Mouse (Mus musculus): ENCODE data around the gene Camta2. TPM values are rescaled to one million over a fixed set of nuclear protein-coding genes. Genes with fewer than 3 reads are reported as not detected.

Camta2 gene
- total RNA-seq (2021) = 10 to 100 TPM; 18.1 to 20.3 TPM
- long read RNA-seq, experiment 1, full-length matches to known transcripts = 7 of 19 reads
- long read RNA-seq, experiment 1, partial matches to known transcripts = 6 of 19 reads
- long read RNA-seq, experiment 1, other reads (novel, unspliced or antisense) = 6 of 19 reads
- long read RNA-seq, experiment 2, full-length matches to known transcripts = 9 of 45 reads
- long read RNA-seq, experiment 2, partial matches to known transcripts = 25 of 45 reads
- long read RNA-seq, experiment 2, other reads (novel, unspliced or antisense) = 11 of 45 reads

GRCm38 (mm10) chr11:70687601-70688199, at the start of gene Camta2:
Gene Camta2 (minus strand): TSS chr11:70688105.
- DNase-seq (ENCODE audit: low spot score in 2 of 2) = peak; percentile 80 to 91

DNA sequence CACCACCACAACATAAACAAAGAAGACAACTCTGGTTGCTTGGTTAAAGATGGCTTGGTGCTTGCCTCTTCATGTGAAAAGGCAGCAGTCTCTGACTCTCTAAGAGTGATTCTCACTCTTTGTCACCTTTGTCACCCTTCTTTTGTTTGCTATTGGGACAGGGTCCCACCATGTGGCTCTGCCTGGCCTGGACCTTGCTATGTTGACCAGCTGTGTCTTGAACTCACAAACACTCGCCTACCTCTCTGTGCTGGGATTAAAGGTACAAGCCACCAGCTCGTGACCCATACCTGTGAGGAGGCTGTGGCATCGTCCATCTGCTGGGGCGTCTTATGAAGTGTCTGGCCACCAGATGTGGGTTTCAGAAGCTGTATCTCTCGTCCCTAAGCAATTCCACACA, 45.4 kb upstream of the Camta2 start:
- no peak for DNase-seq (ENCODE audit: low spot score in 2 of 2)

GRCm38 (mm10) chr11:70731178-70731577, 43.3 kb upstream of the Camta2 start:
- DNase-seq (ENCODE audit: low spot score in 2 of 2) = no peak

DNA sequence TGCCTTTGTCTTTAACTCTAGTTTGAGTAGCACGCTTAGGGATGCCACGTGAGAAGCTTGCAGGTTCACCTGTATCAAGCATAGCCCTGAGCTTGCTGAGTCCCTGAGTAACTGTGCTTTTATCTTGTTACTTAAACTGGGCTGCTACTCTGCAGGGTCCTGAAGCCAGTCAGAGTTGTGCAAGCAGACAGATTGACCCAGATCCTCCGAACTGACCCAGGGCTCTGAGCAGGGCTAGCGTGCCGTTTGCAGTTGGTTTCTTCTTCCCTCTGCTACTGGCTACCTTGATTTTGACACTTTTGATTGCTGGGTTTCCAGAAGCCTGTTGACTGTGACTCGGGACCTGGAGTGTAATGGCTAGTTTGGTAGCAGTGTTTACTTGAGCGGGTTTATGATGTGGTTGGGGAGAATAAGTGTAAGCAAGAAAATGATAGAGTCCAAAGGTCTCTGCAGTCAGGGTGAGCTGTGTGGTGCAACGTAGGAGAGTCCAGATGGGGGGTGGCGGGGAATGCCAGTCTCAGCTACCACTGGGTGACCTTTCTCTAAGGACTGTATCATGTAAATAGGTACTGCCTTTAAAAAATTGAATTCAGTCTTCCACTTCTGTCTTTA, 42.6 kb upstream of the Camta2 start:
- DNase-seq (ENCODE audit: low spot score in 2 of 2) = no peak

DNA sequence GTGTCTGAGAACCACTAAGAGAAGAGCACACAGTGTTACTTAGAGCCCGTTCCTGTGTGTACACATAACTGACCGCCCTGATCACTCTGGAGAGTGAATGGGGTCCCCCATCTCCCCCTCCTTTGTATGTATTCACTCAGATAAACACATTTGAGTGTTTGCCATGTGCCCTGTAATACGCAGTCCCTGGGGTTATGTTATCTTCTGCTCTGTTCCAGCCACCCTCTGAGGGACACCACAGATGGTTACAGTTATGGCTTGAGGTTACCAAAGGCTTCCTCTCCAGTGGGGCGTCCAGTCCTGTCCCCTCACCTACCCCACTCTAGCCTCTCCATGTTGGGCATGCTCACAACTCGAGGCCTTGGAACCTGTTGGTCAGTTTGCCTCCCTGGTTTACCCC, 39.5 kb upstream of the Camta2 start:
- DNase-seq (ENCODE audit: low spot score in 2 of 2) = no peak

GRCm38 (mm10) chr11:70726585-70726984, 38.7 kb upstream of the Camta2 start:
- no peak for DNase-seq (ENCODE audit: low spot score in 2 of 2)

DNA sequence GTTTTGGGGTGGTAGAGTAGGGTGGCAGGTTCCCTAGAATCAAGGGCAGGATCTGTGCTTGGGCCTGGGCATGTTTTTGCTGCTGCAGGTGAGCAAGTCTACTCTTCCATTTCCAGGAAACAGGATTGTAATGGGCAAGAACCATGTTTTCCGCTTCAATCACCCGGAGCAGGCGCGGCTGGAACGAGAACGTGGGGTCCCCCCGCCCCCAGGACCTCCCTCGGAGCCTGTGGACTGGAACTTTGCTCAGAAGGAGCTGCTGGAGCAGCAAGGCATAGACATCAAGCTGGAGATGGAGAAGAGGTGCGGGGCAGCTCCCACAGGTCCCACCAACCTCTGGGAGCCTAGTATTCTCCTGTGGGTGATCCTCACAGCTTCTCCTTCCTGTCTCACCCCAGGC, 36.8 kb upstream of the Camta2 start:
- no peak for DNase-seq (ENCODE audit: low spot score in 2 of 2)

GRCm38 (mm10) chr11:70721072-70721471, 33.2 kb upstream of the Camta2 start:
- DNase-seq (ENCODE audit: low spot score in 2 of 2) = no peak

- no peak for DNase-seq (ENCODE audit: low spot score in 2 of 2)
Observed at GRCm38 (mm10) chr11:70720567-70720966, 32.7 kb upstream of the Camta2 start.

DNA sequence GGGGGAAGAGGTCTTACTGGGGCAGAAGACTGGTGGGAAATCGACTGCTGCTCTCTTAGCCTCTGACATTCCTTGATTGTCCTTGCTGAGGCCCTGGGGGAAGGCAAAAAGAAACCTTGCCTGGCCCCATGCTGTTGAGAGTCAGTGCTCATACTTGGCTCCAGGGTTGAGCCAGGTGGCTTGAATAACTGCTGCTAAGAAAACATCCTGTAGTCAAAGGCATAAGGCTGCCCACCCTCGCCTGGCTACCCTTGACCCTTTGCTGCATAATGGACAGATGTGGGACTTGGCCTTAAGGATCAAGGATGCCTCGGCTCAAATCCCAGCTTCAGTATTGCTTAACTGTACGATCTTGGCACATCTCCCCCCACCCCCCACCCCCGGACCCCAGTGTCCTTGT, 30.6 kb upstream of the Camta2 start:
- DNase-seq (ENCODE audit: low spot score in 2 of 2) = no peak

GRCm38 (mm10) chr11:70715832-70716231, 27.9 kb upstream of the Camta2 start:
- no peak for DNase-seq (ENCODE audit: low spot score in 2 of 2)

GRCm38 (mm10) chr11:70713222-70713621, 25.3 kb upstream of the Camta2 start:
- DNase-seq (ENCODE audit: low spot score in 2 of 2) = no peak

GRCm38 (mm10) chr11:70711026-70711425, 23.1 kb upstream of the Camta2 start:
- DNase-seq (ENCODE audit: low spot score in 2 of 2) = no peak

GRCm38 (mm10) chr11:70706127-70706526, 18.2 kb upstream of the Camta2 start:
- DNase-seq (ENCODE audit: low spot score in 2 of 2) = no peak

DNA sequence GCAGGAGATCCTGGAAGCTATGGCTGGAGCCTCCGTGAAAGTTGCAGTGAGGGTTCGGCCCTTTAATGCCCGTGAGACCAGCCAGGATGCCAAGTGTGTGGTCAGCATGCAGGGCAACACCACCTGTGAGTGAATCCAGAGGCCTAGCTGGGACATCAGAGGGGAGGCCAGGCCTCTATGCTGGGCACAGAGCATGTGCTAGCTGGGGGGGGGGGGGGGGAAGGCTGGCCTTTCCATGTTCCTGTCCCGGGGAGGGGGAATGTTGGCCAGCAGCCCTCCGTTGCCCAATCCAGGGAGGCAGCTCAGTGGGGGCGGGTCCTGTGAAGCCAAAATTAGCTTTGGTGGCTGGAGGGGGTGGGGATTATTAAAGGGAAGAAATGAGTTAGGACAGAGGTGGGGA, 14.9 kb upstream of the Camta2 start:
- no peak for DNase-seq (ENCODE audit: low spot score in 2 of 2)

DNA sequence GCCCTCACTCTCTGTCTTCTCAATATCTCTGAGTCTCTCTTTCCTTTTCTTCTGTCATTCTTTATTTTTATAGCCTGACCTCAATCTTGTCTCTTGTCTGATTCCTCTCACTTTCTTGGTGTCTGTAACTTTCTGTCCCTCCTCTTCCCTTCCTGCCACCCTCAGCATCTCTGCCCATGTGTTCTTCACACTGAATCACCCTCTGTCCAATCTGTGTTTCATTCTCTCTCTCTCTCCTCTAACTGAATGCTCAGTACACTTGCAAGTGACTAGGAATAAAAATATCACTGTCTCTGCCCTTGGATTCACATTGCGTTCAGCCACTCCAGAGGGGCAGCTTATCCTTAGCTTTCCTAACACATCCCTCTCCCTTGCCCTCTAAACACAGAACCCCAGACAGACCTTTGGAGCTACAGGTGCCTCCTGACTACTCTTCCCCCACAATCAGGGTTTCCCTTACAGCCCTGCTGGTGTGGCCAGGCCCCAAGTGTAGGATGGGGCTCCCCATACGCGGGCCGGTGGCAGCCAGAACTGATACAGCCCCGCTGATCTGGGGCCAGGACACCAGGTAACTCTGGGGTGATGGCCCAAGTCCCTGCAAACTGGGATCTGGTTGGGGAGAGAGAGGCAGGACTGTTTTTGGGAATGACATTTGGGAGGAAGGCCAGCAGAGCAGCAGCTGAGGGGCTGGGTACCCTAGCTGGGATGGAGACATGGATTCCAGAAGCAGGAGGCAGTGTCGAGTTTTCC, 14.3 kb upstream of the Camta2 start:
- DNase-seq (ENCODE audit: low spot score in 2 of 2) = no peak

- DNase-seq (ENCODE audit: low spot score in 2 of 2) = no peak
Observed at GRCm38 (mm10) chr11:70701221-70701955, 13.5 kb upstream of the Camta2 start.

DNA sequence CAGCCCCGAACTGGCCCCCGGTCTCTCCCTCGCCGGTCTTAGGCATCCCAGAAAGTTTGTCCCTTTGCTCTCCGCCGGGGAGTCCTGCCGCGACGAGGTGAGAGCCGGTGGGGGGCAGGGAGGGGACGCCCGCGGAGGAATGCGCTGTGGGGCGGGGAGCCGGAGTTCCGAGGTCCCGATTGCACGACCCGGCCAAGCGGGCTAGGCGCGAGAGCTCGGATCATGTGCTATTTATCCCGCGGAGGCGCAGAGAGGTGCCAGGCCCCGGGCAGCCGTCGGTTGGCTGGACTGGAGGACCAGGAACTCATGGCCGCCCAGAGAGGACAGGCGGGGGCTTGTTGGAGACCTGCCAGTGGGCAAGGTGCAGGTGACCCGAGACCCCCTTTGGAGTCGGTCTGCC, 12.7 kb upstream of the Camta2 start:
- DNase-seq (ENCODE audit: low spot score in 2 of 2) = peak; percentile 57 to 78

DNA sequence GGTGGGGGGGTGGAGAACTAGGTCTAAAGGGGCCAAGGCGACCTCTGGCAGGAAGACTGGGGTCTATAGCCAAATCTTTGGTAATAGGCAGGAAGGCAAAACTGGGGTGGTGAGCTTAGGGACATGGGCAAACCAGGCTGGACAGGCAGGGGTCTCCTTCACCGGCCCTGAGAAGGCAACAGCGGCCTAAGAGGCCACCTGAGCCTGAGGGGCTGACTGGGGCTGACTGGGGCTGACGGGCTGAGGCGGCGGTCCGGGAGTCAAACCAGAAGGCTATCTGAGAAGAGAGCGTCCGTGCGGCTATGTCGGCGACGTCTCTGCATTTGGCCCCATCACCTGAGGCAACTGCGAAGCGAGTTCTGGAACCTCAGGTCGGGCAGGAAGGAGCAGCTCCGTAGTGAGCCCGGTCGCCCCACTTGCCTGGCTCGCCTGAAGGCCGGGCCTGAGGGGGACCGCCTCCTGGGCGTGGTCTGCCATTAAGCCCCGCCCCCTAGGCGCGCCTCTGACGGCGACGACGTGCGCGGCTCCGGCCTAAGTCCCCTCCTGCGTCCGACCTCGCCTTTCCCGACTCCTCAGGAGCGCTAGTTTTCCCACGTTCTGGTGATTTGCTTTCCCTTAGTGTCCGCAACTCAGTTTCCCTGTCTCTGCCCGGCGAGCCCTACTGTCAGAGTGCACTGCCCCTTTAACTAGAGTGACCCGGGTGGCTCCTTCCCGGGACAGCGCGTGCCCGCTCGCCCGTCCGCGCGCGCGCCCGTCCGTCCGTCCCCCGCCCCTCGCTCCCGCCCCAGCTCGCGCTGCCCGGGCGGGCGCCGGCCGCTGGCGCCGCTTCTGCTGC, 12.0 kb upstream of the Camta2 start, which contains the start of the genes Inca1 and Kif1c:
TSS of gene Inca1 (minus strand) at position 434 of the 835 bp plus-strand sequence.
TSS of gene Kif1c (plus strand) at position 827 of the 835 bp plus-strand sequence.
- peak; percentile 95 to 96 for DNase-seq (ENCODE audit: low spot score in 2 of 2)

GRCm38 (mm10) chr11:70699051-70699450, 11.1 kb upstream of the Camta2 start:
- no peak for DNase-seq (ENCODE audit: low spot score in 2 of 2)

Measured in gastrocnemius, postnatal 4 days (tissue).